In the genomic region with DNA sequence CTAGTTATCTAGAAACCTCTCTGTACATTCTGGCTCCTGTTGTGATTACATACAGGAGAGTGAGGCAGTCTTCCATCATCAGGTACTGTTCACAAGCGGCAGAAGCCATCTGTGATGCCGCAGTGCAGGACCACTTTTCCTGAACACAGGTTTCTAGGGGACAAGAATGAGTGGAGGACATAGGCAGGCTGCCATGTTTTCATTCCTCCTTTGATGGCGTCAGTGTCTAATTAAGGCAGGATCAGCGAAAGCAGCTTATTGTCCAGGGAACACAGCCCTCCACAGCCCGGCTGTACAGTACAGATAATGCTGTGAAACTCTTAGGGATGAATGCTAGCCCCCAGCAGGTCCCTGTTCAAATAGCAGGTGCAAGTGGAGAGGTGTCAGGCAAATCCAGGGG, we compare ENCODE assay signal across 41 mouse cellular contexts. TPM values are rescaled to one million over a fixed set of nuclear protein-coding genes. Genes with fewer than 3 reads are reported as not detected.
"Had no signal": no experiment of that assay in that cellular context is flagged by ENCODE, and none has a peak within 500 bp of the region (broad histone marks: within the 10 kb centered on the region; RNA-seq: fewer than 3 reads in every experiment).

No protein-coding gene starts in this region.

- H3K27ac ChIP-seq: heart, adult 2 months; hindbrain, embryonic 10.5 days; hindbrain, embryonic 12.5 days; hindbrain, embryonic 14.5 days; intestine, embryonic 15.5 days; kidney, embryonic 15.5 days; kidney, postnatal 0 days; limb, embryonic 13.5 days; limb, embryonic 15.5 days had no signal

- H3K4me1 ChIP-seq: heart, embryonic 12.5 days; hindbrain, embryonic 12.5 days; intestine, embryonic 15.5 days; kidney, embryonic 15.5 days; limb, embryonic 13.5 days; limb, embryonic 15.5 days had no signal

- H3K27me3 ChIP-seq: hindbrain, embryonic 12.5 days; intestine, embryonic 15.5 days; kidney, embryonic 15.5 days; limb, embryonic 13.5 days; limb, embryonic 15.5 days had no signal

- H3K9me3 ChIP-seq: heart, embryonic 12.5 days; hindbrain, embryonic 10.5 days; hindbrain, embryonic 12.5 days; intestine, embryonic 15.5 days; kidney, embryonic 15.5 days; limb, embryonic 13.5 days; limb, embryonic 15.5 days had no signal

- H3K9ac ChIP-seq: heart, embryonic 12.5 days; hindbrain, embryonic 12.5 days; hindbrain, embryonic 14.5 days; intestine, embryonic 15.5 days; kidney, embryonic 15.5 days; limb, embryonic 13.5 days; limb, embryonic 15.5 days had no signal

- DNase-seq: gastrocnemius, postnatal 14 days; gastrocnemius, postnatal 36 days; heart, adult 11 months; heart, adult 2 months; heart, postnatal 10 days; heart, postnatal 4 days; kidney, adult 18-20 months; kidney, adult 8-10 months; kidney, postnatal 14 days; kidney, postnatal 36 days; layer of hippocampus, adult 9-11 months; layer of hippocampus, postnatal 36 days; left cerebral cortex, postnatal 4 days had no signal

- H3K36me3 ChIP-seq: heart, embryonic 12.5 days; hindbrain, embryonic 10.5 days; hindbrain, embryonic 12.5 days; intestine, embryonic 15.5 days; kidney, embryonic 15.5 days; limb, embryonic 13.5 days; limb, embryonic 15.5 days had no signal

- ATAC-seq: hindbrain, embryonic 16.5 days; inflammation-experienced regulatory T-cells, adult 6 months; intestine, embryonic 15.5 days; intestine, postnatal 0 days had no signal

- H3K4me2 ChIP-seq: heart, embryonic 12.5 days; hindbrain, embryonic 12.5 days; hindbrain, embryonic 14.5 days; intestine, embryonic 15.5 days; kidney, embryonic 15.5 days; limb, embryonic 13.5 days; limb, embryonic 15.5 days had no signal

- H3K4me3 ChIP-seq: heart, adult 2 months; heart, embryonic 12.5 days; hindbrain, embryonic 10.5 days; hindbrain, embryonic 12.5 days; intestine, embryonic 15.5 days; kidney, embryonic 15.5 days; limb, embryonic 13.5 days; limb, embryonic 15.5 days had no signal

RNA-seq across cellular contexts. Expression of a gene that starts 1.1 kb away (rescaled TPM):
- total RNA-seq: gastrocnemius, adult 18-20 months; gastrocnemius, adult 8-10 months; layer of hippocampus, adult 18-20 months; layer of hippocampus, adult 8-10 months; layer of hippocampus, postnatal 14 days; layer of hippocampus, postnatal 36 days; left cerebral cortex, adult 18-20 months; left cerebral cortex, postnatal 25 days; left cerebral cortex, postnatal 4 days; liver, adult 2 months had no signal
- polyA plus RNA-seq: gonadal fat pad, adult 2 months; heart, adult 2 months; heart, embryonic 12.5 days; heart, embryonic 14.5 days; hindbrain, embryonic 10.5 days; hindbrain, embryonic 12.5 days; hindbrain, embryonic 14.5 days; hindbrain, embryonic 16.5 days; inflammation-experienced regulatory T-cells, adult 6 months; intestine, embryonic 15.5 days; intestine, postnatal 0 days; kidney, embryonic 15.5 days; large intestine, adult 2 months; limb, embryonic 11.5 days; limb, embryonic 15.5 days; liver, adult 2 months had no signal

RNA-seq across cellular contexts. Expression of a gene that starts 9.4 kb away (rescaled TPM):
- total RNA-seq: gastrocnemius, adult 18-20 months; gastrocnemius, adult 8-10 months; gastrocnemius, postnatal 14 days; gastrocnemius, postnatal 36 days; heart, adult 2 months; heart, postnatal 10 days; heart, postnatal 25 days; heart, postnatal 4 days; layer of hippocampus, adult 18-20 months; layer of hippocampus, adult 8-10 months; layer of hippocampus, postnatal 14 days; layer of hippocampus, postnatal 36 days; left cerebral cortex, adult 18-20 months; left cerebral cortex, adult 8-10 months; left cerebral cortex, postnatal 10 days; left cerebral cortex, postnatal 25 days; left cerebral cortex, postnatal 4 days; liver, adult 2 months had no signal
- polyA plus RNA-seq: heart, embryonic 12.5 days; heart, embryonic 14.5 days; heart, embryonic 16.5 days; hindbrain, embryonic 12.5 days; hindbrain, embryonic 14.5 days; hindbrain, embryonic 16.5 days; inflammation-experienced regulatory T-cells, adult 6 months; intestine, embryonic 15.5 days; intestine, postnatal 0 days; kidney, embryonic 15.5 days; limb, embryonic 11.5 days; limb, embryonic 13.5 days; limb, embryonic 15.5 days; liver, adult 2 months had no signal

RNA-seq across cellular contexts. Expression of a gene that starts 29.0 kb away (rescaled TPM):
- total RNA-seq: liver, adult 2 months had no signal
- polyA plus RNA-seq: inflammation-experienced regulatory T-cells, adult 6 months; limb, embryonic 11.5 days had no signal
